Mouse (Mus musculus) liver, embryonic 16.5 days (tissue): ENCODE results near the gene Chrnb1. TPM values are rescaled to one million over a fixed set of nuclear protein-coding genes. Genes with fewer than 3 reads are reported as not detected.

ENCODE experiments used
- ATAC-seq: fragments of 200-750 bp; cut with Nextera tagmentation; 2 replicates; pipeline ENCODE4 v1.8.0; 2017; ENCODE audit warnings: low read depth, mild to moderate bottlenecking, moderate number of reproducible peaks, moderate library complexity
- H3K27ac ChIP-seq: fragments of 300-500 bp; sonication (generic); 2 replicates; pipeline ENCODE4 v1.5.1; 2014; ENCODE audit warnings: mild to moderate bottlenecking, low read length
- H3K27me3 ChIP-seq: fragments of 300-500 bp; sonication (generic); 2 replicates; pipeline ENCODE4 v1.6.1; 2014; ENCODE audit warnings: low read depth, low read length, mixed read lengths; ENCODE audit not compliant: control insufficient read depth, insufficient read depth
- H3K36me3 ChIP-seq: fragments of 300-500 bp; sonication (generic); 2 replicates; pipeline ENCODE4 v1.6.1; 2014; ENCODE audit warnings: mild to moderate bottlenecking; ENCODE audit not compliant: control insufficient read depth, insufficient read depth
- H3K4me1 ChIP-seq: fragments of 300-500 bp; sonication (generic); 2 replicates; pipeline ENCODE4 v1.6.1; 2014; ENCODE audit warnings: low read depth, low read length, mixed read lengths; ENCODE audit not compliant: control insufficient read depth
- H3K4me2 ChIP-seq: fragments of 300-500 bp; sonication (generic); 2 replicates; pipeline ENCODE4 v1.6.1; 2014; ENCODE audit warnings: low read depth, low read length, mixed read lengths
- H3K4me3 ChIP-seq: fragments of 300-500 bp; sonication (generic); 2 replicates; pipeline ENCODE4 v1.5.1; 2014; ENCODE audit warnings: low read depth, mild to moderate bottlenecking, low read length
- H3K9ac ChIP-seq: fragments of 300-500 bp; sonication (generic); 2 replicates; pipeline ENCODE4 v1.6.1; 2014; ENCODE audit warnings: low read depth, low read length
- H3K9me3 ChIP-seq: fragments of 300-500 bp; sonication (generic); replicated peaks from 2 replicates; pipeline ENCODE4 v1.6.1; 2016; ENCODE audit warnings: low read length; ENCODE audit not compliant: control insufficient read depth
- WGBS: fragments of 180-500 bp; shearing (Covaris S2); extraction: QIAGEN DNeasy Blood & Tissue Kit; methylation state at CpG from one replicate; pipeline ENCODE4 v1.1.7; 2014; ENCODE audit not compliant: insufficient replicate concordance; 5-methylcytosine and 5-hydroxymethylcytosine counted together
- polyA plus RNA-seq: library from polyadenylated mRNA; unstranded; fragments of >200 nt; fragmentation: Nextera tagmentation; extraction: Ambion mirVana; gene quantifications from 2 replicates; pipeline ENCODE4 v1.2.1, GENCODE M21; 2015

The Chrnb1 gene
- polyA plus RNA-seq, result 0.61 and 0.96 TPM in 2 replicates

- H3K4me3 ChIP-seq, result peak within 1 kb of the TSS; percentile 63
- peak; percentile 100 for ATAC-seq
- under 1% methylated on average over 52 of the region's 52 CpGs for WGBS
- H3K27me3 ChIP-seq, result peaks cover 48% of the 10 kb centered on the region
- no peaks in the 10 kb centered on the region for H3K36me3 ChIP-seq
- peak within 1 kb of the TSS; percentile 95 for H3K4me2 ChIP-seq
- H3K27ac ChIP-seq, result no peak within 1 kb of the TSS
- H3K9ac ChIP-seq, result peak within 1 kb of the TSS; percentile 48; the same call in 1 of the 2 replicates
- H3K9me3 ChIP-seq, result no peaks in the 10 kb centered on the region
- peaks cover 12% of the 10 kb centered on the region for H3K4me1 ChIP-seq
Measured at GRCm38 (mm10) chr11:69795168-69795982, at the start of gene Chrnb1. TSS of gene Chrnb1 (minus strand) at chr11:69795943.

- Histone ChIP-seq H3K4me1 (peaks cover 40% of the 10 kb centered on the region), H3K36me3 (0 out of 2 replicates have a peak, but pooled peaks cover 2% of the 10 kb centered on the region), H3K9ac (peak overlapping the region; percentile 87), H3K9me3 (no peaks in the 10 kb centered on the region), H3K4me2 (peak overlapping the region; percentile 99), H3K27ac (peak overlapping the region; percentile 91), H3K4me3 (peak overlapping the region; percentile 81), H3K27me3 (peaks cover 41% of the 10 kb centered on the region)
- no peak for ATAC-seq
- WGBS, result under 1% methylated on average over 7 of the region's 7 CpGs
Measured at GRCm38 (mm10) chr11:69838714-69839104, 43.0 kb upstream of the Chrnb1 start.

GRCm38 (mm10) chr11:69837952-69838713, 42.4 kb upstream of the Chrnb1 start, which contains the start of gene Tmem256:
TSS of gene Tmem256 (plus strand) at chr11:69838514.
- H3K9ac ChIP-seq, result peak within 1 kb of the TSS; percentile 87
- peak within 1 kb of the TSS; percentile 81 for H3K4me3 ChIP-seq
- peak within 1 kb of the TSS; percentile 91 for H3K27ac ChIP-seq
- H3K36me3 ChIP-seq, result 0 out of 2 replicates have a peak, but pooled peaks cover 2% of the 10 kb centered on the region
- H3K4me2 ChIP-seq, result peak within 1 kb of the TSS; percentile 99
- ATAC-seq, result peak; percentile 90
- no peaks in the 10 kb centered on the region for H3K9me3 ChIP-seq
- under 1% methylated on average over 34 of the region's 34 CpGs for WGBS
- peaks cover 43% of the 10 kb centered on the region for H3K4me1 ChIP-seq
- H3K27me3 ChIP-seq, result peaks cover 46% of the 10 kb centered on the region

GRCm38 (mm10) chr11:69837604-69837951, 41.8 kb upstream of the Chrnb1 start, which contains the start of gene Nlgn2:
TSS of gene Nlgn2 (minus strand) at chr11:69837784.
- Histone ChIP-seq H3K27me3 (peaks cover 49% of the 10 kb centered on the region), H3K4me2 (peak within 1 kb of the TSS; percentile 99), H3K4me3 (peak within 1 kb of the TSS; percentile 81), H3K9ac (peak within 1 kb of the TSS; percentile 87), H3K9me3 (no peaks in the 10 kb centered on the region), H3K27ac (peak within 1 kb of the TSS; percentile 91), H3K4me1 (peaks cover 43% of the 10 kb centered on the region), H3K36me3 (0 out of 2 replicates have a peak, but pooled peaks cover 2% of the 10 kb centered on the region)
- 0% methylated on average over 4 of the region's 32 CpGs for WGBS
- peak; percentile 22 for ATAC-seq

- WGBS, result 5% methylated on average over 50 of the region's 52 CpGs
- Histone ChIP-seq H3K9ac (peak overlapping the region; percentile 69), H3K4me2 (peak overlapping the region; percentile 99), H3K4me1 (peaks cover 43% of the 10 kb centered on the region), H3K27me3 (peaks cover 53% of the 10 kb centered on the region), H3K27ac (no peak overlapping the region), H3K4me3 (peak overlapping the region; percentile 81), H3K9me3 (no peaks in the 10 kb centered on the region), H3K36me3 (0 out of 2 replicates have a peak, but pooled peaks cover 2% of the 10 kb centered on the region)
- ATAC-seq, result no peak
Measured at GRCm38 (mm10) chr11:69836703-69837576, 41.2 kb upstream of the Chrnb1 start.

- no peaks in the 10 kb centered on the region for H3K9me3 ChIP-seq
- no peak for ATAC-seq
- peaks cover 53% of the 10 kb centered on the region for H3K27me3 ChIP-seq
- no peak overlapping the region for H3K27ac ChIP-seq
- H3K4me3 ChIP-seq, result no peak overlapping the region
- H3K9ac ChIP-seq, result no peak overlapping the region
- no peak overlapping the region for H3K4me2 ChIP-seq
- 22% methylated on average over 4 of the region's 4 CpGs for WGBS
- 0 out of 2 replicates have a peak, but pooled peaks cover 2% of the 10 kb centered on the region for H3K36me3 ChIP-seq
- peaks cover 43% of the 10 kb centered on the region for H3K4me1 ChIP-seq
Measured at GRCm38 (mm10) chr11:69835966-69836335, 40.2 kb upstream of the Chrnb1 start.

GRCm38 (mm10) chr11:69835326-69835965, 39.7 kb upstream of the Chrnb1 start:
- Histone ChIP-seq H3K27me3 (peaks cover 53% of the 10 kb centered on the region), H3K4me3 (no peak overlapping the region), H3K9ac (no peak overlapping the region), H3K27ac (no peak overlapping the region), H3K9me3 (no peaks in the 10 kb centered on the region), H3K4me1 (peaks cover 43% of the 10 kb centered on the region), H3K36me3 (0 out of 2 replicates have a peak, but pooled peaks cover 2% of the 10 kb centered on the region), H3K4me2 (no peak overlapping the region)
- WGBS, result 23% methylated on average over 9 of the region's 9 CpGs
- ATAC-seq, result no peak
